Mouse (Mus musculus) liver, adult (tissue): ENCODE measurements at regions not wholly inside any gene's neighbourhood (a gene's known extent, or its start where the extent isn't known, plus 50 kb on each side); places are given as distances from the start of the nearest gene placed in this dataset.

Experiments used
- GATA4 ChIP-seq: IDR thresholded peaks from 2 replicates; pipeline ENCODE4 v1.6.1; 2014; ENCODE audit warnings: mild to moderate bottlenecking, low read length; ENCODE audit not compliant: insufficient replicate concordance

GRCm38 (mm10) chr16:73483214-73483856, 928.3 kb downstream of the Robo2 start:
- no peak for TF ChIP-seq GATA4

DNA sequence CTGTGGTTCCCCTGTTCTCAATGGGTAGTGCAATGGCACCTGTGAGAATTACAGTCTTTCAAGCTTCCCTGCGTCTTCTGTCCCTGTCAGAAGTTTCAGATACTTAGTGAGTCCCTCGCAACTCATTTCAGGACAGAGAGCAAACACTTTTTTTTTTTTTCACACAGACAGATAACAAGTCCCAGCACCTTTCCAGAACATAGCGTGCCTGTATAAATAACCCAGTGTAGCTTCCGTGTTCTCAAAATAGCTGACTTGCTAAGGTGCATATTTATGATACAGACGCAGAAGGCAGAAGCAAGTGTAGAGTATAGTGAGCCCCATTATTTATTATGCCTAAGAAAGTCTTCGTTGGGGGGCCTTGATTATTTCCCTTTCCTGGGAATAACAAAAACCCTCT, 929.4 kb downstream of the Robo2 start:
- TF ChIP-seq GATA4, result no peak

- TF ChIP-seq GATA4, result no peak
These were observed 938.1 kb downstream of the Robo2 start for GRCm38 (mm10) chr16:73473502-73473901.

GRCm38 (mm10) chr16:73471547-73471946, 940.1 kb downstream of the Robo2 start:
- TF ChIP-seq GATA4, result no peak

DNA sequence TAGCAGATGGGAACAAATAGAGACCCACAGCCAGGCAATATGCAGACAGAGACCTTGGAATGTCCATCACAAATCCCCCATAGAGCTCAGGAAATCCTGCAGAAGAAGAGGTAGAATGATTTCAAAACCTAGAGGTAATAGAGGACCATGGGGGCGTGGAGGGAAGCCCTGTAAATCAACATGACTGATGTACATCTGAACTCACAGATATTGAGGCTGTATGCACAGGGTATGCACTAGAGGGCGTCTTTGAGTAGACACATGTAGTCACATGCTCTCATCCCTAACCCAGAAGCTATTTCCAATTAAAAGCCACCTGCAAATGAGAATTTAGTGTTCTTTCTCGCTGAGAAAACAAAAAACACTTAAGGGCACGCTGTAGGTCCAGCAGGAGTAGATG, 941.1 kb downstream of the Robo2 start:
- no peak for TF ChIP-seq GATA4

GRCm38 (mm10) chr16:73466296-73466695, 945.3 kb downstream of the Robo2 start:
- no peak for TF ChIP-seq GATA4

DNA sequence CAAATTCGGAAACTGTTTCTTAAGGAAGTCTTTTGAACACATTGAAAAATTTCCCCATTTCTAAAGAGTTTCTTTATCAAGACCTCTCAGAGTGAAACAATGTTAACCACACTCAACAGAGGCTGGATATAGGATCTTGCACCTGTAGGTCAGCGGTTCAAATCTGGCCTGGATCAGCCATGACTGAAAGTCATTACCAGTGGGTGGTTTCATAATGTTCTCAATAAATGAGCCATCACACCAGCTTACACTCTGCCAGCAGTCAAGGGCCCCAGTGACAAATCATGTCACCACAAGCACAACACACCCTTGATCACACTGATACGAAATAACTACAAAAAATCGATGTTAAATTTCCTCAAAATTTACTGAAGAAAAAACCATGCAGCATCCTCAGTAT, 949.1 kb downstream of the Robo2 start:
- no peak for TF ChIP-seq GATA4

- no peak for TF ChIP-seq GATA4
These were observed 960.9 kb downstream of the Robo2 start for GRCm38 (mm10) chr16:73450634-73451245.

- no peak for TF ChIP-seq GATA4
These were observed 961.8 kb downstream of the Robo2 start for GRCm38 (mm10) chr16:73449836-73450235.

GRCm38 (mm10) chr16:73435726-73436125, 975.9 kb downstream of the Robo2 start:
- no peak for TF ChIP-seq GATA4

DNA sequence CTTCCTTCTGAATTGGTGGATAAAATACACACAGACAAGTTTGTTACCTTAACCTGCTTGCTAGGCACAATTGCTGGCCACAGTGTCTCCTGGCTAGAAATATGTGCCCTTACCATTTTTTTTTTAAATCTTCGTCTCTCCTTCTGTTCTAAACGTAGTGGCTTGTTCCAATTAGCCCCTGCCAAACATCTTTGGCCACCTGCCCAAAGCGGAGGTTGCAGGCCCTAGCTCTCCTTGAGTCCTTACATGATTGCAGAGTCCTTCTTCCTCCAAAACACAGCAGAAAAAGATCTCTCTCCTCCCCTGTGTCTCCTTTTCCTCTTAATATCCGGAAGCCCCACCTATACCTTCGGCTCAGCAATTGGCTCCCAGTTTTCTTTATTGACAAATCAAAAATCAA, 986.8 kb downstream of the Robo2 start:
- TF ChIP-seq GATA4, result no peak

DNA sequence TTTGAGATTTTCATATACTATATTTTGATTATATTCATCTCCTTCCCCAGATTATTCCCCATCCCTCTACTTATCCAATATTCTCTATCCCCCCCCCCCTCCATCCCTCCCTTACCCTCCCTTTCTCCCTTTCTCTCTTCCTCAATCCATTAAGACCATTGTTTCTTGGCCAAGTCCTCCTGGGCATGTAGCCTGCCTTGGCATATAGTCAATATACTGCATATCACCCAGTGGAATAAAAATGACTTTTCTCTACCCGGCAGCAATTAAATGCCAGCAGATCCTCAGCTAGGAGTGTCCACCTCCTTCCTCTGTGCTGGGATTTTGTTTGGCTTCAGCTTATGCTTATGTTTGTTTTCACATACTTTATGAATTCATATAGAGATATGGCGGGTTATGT, 987.3 kb downstream of the Robo2 start:
- TF ChIP-seq GATA4, result no peak

- no peak for TF ChIP-seq GATA4
These were observed 1007.1 kb downstream of the Robo2 start for GRCm38 (mm10) chr16:73404509-73404908.

DNA sequence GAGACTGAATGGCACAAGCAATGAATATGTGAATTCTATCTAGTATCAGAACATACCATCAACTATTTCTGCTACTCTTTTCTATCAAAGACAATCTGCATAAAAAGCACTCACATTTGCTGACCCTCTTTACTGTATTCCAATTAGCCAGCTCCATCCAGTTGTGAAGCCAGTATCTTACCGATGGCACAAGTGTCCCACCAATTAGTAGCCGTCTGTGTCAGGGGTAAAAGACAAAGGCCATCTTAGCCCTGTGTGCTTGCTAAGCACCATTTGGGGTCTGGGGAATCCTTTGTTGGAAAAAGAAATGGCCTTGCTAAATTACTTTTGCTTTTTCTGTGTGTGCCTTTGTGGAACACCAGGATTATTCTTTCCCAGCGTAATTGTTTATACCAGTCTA, 1007.5 kb downstream of the Robo2 start:
- no peak for TF ChIP-seq GATA4

GRCm38 (mm10) chr16:73379056-73379455, 1032.6 kb downstream of the Robo2 start:
- TF ChIP-seq GATA4, result no peak

GRCm38 (mm10) chr16:73374608-73375165, 1036.9 kb downstream of the Robo2 start:
- no peak for TF ChIP-seq GATA4
